Mouse (Mus musculus): ENCODE results near the gene Olfr1459.

DNA sequence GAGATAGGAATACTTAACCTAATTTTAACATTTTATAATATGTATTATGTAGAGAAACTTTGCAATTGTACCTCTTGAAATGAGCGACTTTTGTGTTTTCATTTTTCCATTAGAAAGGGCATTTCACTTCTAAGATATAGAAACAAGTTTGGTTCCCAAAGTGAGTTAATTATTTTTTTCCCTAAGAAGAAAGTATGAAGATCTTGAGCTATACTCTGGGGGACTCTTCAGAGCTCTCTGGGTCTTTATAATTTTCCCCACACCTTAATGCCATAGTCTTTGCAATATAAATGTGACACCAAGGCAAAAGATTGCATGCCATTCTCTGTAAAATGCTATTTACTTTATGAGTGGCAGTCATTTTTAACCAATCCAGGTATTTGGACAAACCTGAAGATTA lies 36.1 kb upstream of the Olfr1459 start, which contains the start of gene Olfr1462:
- TF ChIP-seq GATA1 (IDR thresholded peaks at IDR 0.05; ENCODE audit: borderline replicate concordance, low read length) (no peak), FLI1 (IDR thresholded peaks at IDR 0.05; ENCODE audit: low read length) (no peak)
